Mouse (Mus musculus) cerebellum, postnatal 14 days (tissue): ENCODE measurements around the gene Creld2.
"Not testable (repeated sequence)": the region's sequence is repeated elsewhere in the genome, so short reads cannot be mapped to it uniquely, and the experiment has no call there.

Experiments used
- DNase-seq, 2 experiments: peaks; one replicate each; pipeline ENCODE4 v3.0.0; 2021; ENCODE audit warnings: mixed read lengths in 2 of 2

The Creld2 gene

GRCm38 (mm10) chr15:88819026-88819905 is at the start of gene Creld2, which contains the start of gene Alg12:
TSS of gene Creld2 (plus strand) at chr15:88819646.
TSS of gene Alg12 (minus strand) at chr15:88819318.
- peak; percentile 99 for DNase-seq

GRCm38 (mm10) chr15:88774630-88775029 is 44.8 kb upstream of the Creld2 start:
- DNase-seq: not testable (repeated sequence)

GRCm38 (mm10) chr15:88792140-88792850 is 27.2 kb upstream of the Creld2 start:
- no peak for DNase-seq

GRCm38 (mm10) chr15:88794729-88795128 is 24.7 kb upstream of the Creld2 start:
- not testable (repeated sequence) for DNase-seq

GRCm38 (mm10) chr15:88799950-88800371 is 19.5 kb upstream of the Creld2 start:
- no peak for DNase-seq

- no peak for DNase-seq
Measured at GRCm38 (mm10) chr15:88800921-88801354, 18.5 kb upstream of the Creld2 start.

- DNase-seq: no peak
Measured at GRCm38 (mm10) chr15:88801903-88802302, 17.5 kb upstream of the Creld2 start.

- no peak for DNase-seq
Measured at GRCm38 (mm10) chr15:88802348-88802747, 17.1 kb upstream of the Creld2 start.

GRCm38 (mm10) chr15:88808121-88808520 is 11.3 kb upstream of the Creld2 start:
- no peak for DNase-seq

- DNase-seq: no peak
Measured at GRCm38 (mm10) chr15:88810369-88810768, 9.1 kb upstream of the Creld2 start.

GRCm38 (mm10) chr15:88813262-88813661 is 6.2 kb upstream of the Creld2 start:
- no peak for DNase-seq

GRCm38 (mm10) chr15:88813873-88814272 is 5.6 kb upstream of the Creld2 start:
- DNase-seq: not testable (repeated sequence)

- DNase-seq: no peak
Measured at GRCm38 (mm10) chr15:88814411-88815047, 4.9 kb upstream of the Creld2 start.

- no peak for DNase-seq
Measured at GRCm38 (mm10) chr15:88815196-88815700, 4.2 kb upstream of the Creld2 start.

GRCm38 (mm10) chr15:88819906-88820303 is 459 bp downstream of the Creld2 start:
- no peak for DNase-seq

- no peak for DNase-seq
Measured at GRCm38 (mm10) chr15:88821403-88821802, 2.0 kb downstream of the Creld2 start.

- no peak for DNase-seq
Measured at GRCm38 (mm10) chr15:88822513-88822912, 3.1 kb downstream of the Creld2 start.

- no peak for DNase-seq
Measured at GRCm38 (mm10) chr15:88823376-88823775, 3.9 kb downstream of the Creld2 start.

GRCm38 (mm10) chr15:88827466-88827865 is 8.0 kb downstream of the Creld2 start:
- DNase-seq: peak; percentile 46 to 73

- DNase-seq: peak; percentile 92 to 93
Measured at GRCm38 (mm10) chr15:88827991-88828799, 8.7 kb downstream of the Creld2 start.

GRCm38 (mm10) chr15:88828800-88829705 is 9.6 kb downstream of the Creld2 start:
- peak; percentile 96 to 98 for DNase-seq
